ENCODE assay signal across 24 mouse cellular contexts in the genomic region with DNA sequence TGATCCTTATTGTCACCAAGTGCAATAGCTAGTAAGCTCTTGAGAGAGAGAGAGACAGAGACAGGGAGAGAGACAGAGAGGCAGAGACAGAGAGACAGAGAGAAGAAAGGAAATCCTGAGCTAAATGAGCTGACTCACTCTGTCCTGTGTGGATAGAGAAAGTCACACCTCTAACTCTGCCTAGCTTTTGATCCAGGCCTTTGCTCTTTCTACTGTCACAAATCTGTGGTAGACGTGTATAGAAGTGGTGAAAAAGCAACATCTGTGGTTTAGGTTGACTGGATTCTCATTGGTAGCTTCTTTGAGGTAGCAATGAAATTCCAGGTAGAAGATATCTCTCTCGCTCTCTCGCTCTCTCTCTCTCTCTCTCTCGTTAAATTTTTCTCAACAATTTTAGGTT.
DNase-seq lines count a peak whose midpoint lies in the region; ATAC-seq lines count a peak whose summit lies in the region.
"Had no signal": no experiment of that assay in that cellular context is flagged by ENCODE, and none has a peak within 500 bp of the region (broad histone marks: within the 10 kb centered on the region; RNA-seq: fewer than 3 reads in every experiment).

No protein-coding gene starts in this region.

- no peak overlapping the region for H3K4me2 ChIP-seq in midbrain, embryonic 11.5 days
- H3K4me2 ChIP-seq in midbrain, embryonic 13.5 days (replicated peaks): no peak overlapping the region
- no peak overlapping the region for H3K4me2 ChIP-seq in intestine, embryonic 16.5 days (ENCODE audit: low read depth, low read length)
- H3K4me2 ChIP-seq: embryonic facial prominence, embryonic 13.5 days; forebrain, embryonic 15.5 days had no signal

- H3K4me1 ChIP-seq in midbrain, embryonic 11.5 days (ENCODE audit: control insufficient read depth, insufficient read depth, low read length): peaks cover 7% of the 10 kb centered on the region
- H3K4me1 ChIP-seq in midbrain, embryonic 13.5 days (replicated peaks): peaks cover 17% of the 10 kb centered on the region
- peaks cover 46% of the 10 kb centered on the region for H3K4me1 ChIP-seq in intestine, embryonic 16.5 days (ENCODE audit: control insufficient read depth, insufficient read depth, low read length)
- H3K4me1 ChIP-seq: forebrain, embryonic 15.5 days had no signal

- no peak overlapping the region for H3K27ac ChIP-seq in midbrain, embryonic 11.5 days (ENCODE audit: low read depth, low read length)
- H3K27ac ChIP-seq in midbrain, embryonic 13.5 days: no peak overlapping the region
- peak overlapping the region; percentile 4; the same call in 1 of the 2 replicates for H3K27ac ChIP-seq in intestine, embryonic 16.5 days (ENCODE audit: low read length)
- H3K27ac ChIP-seq: embryonic facial prominence, embryonic 13.5 days; forebrain, embryonic 10.5 days; forebrain, embryonic 15.5 days; liver, embryonic 14.5 days had no signal

- H3K9ac ChIP-seq in midbrain, embryonic 11.5 days (ENCODE audit: low read length): no peak overlapping the region
- H3K9ac ChIP-seq in midbrain, embryonic 13.5 days (replicated peaks): no peak overlapping the region
- H3K9ac ChIP-seq in intestine, embryonic 16.5 days (ENCODE audit: low read depth, low read length): no peak overlapping the region
- H3K9ac ChIP-seq: embryonic facial prominence, embryonic 13.5 days; forebrain, embryonic 15.5 days; liver, embryonic 14.5 days had no signal

- H3K4me3 ChIP-seq in midbrain, embryonic 11.5 days (ENCODE audit: low read depth, low read length): no peak overlapping the region
- no peak overlapping the region for H3K4me3 ChIP-seq in midbrain, embryonic 13.5 days (replicated peaks)
- no peak overlapping the region for H3K4me3 ChIP-seq in intestine, embryonic 16.5 days (ENCODE audit: low read length)
- H3K4me3 ChIP-seq: embryonic facial prominence, embryonic 13.5 days; forebrain, embryonic 10.5 days; forebrain, embryonic 15.5 days had no signal

- no peaks in the 10 kb centered on the region for H3K9me3 ChIP-seq in midbrain, embryonic 11.5 days (ENCODE audit: control insufficient read depth, low read length)
- no peaks in the 10 kb centered on the region for H3K9me3 ChIP-seq in midbrain, embryonic 13.5 days
- no peaks in the 10 kb centered on the region for H3K9me3 ChIP-seq in intestine, embryonic 16.5 days (ENCODE audit: control insufficient read depth, low read length)
- H3K9me3 ChIP-seq: embryonic facial prominence, embryonic 13.5 days; forebrain, embryonic 10.5 days; forebrain, embryonic 15.5 days; G1E had no signal

- peak; percentile 61 for DNase-seq in midbrain, embryonic 11.5 days (ENCODE audit: low spot score, missing footprints)
- DNase-seq in T-cell, adult 2 months (ENCODE audit: low spot score): peak; percentile 47
- no peak for DNase-seq in yolk sac, embryonic 10.5 days (ENCODE audit: low spot score)
- DNase-seq in adrenal gland, postnatal 4 days (ENCODE audit: low spot score in 2 of 2): no peak
- DNase-seq in left cerebral cortex, adult 8-10 months (ENCODE audit: low spot score in 2 of 2): no peak
- DNase-seq: B cell, adult 2 months; cerebellum, adult 18-20 months; cerebellum, postnatal 10 days; gastrocnemius, postnatal 10 days; heart, postnatal 14 days; left cerebral cortex, postnatal 4 days; lung, adult 2 months; retina, postnatal 1 day; right cerebral cortex, postnatal 14 days; spleen, adult 18-20 months had no signal

- no peak for ATAC-seq in midbrain, embryonic 11.5 days (ENCODE audit: low FRiP score)
- ATAC-seq in midbrain, embryonic 13.5 days: no peak
- no peak for ATAC-seq in intestine, embryonic 16.5 days
- ATAC-seq: forebrain, embryonic 15.5 days; hindbrain, embryonic 16.5 days; midbrain, embryonic 16.5 days had no signal

- no peaks in the 10 kb centered on the region for H3K36me3 ChIP-seq in midbrain, embryonic 11.5 days (ENCODE audit: control insufficient read depth, insufficient read depth, low read length)
- no peaks in the 10 kb centered on the region for H3K36me3 ChIP-seq in midbrain, embryonic 13.5 days
- H3K36me3 ChIP-seq in intestine, embryonic 16.5 days (ENCODE audit: control insufficient read depth, insufficient read depth, low read length): no peaks in the 10 kb centered on the region
- H3K36me3 ChIP-seq: embryonic facial prominence, embryonic 13.5 days; forebrain, embryonic 15.5 days had no signal

- 89% methylated on average over 4 of the region's 4 CpGs for WGBS in midbrain, embryonic 11.5 days
- 93% methylated on average over 4 of the region's 4 CpGs for WGBS in midbrain, embryonic 13.5 days
- WGBS in intestine, embryonic 16.5 days: 91% methylated on average over 4 of the region's 4 CpGs

- no peaks in the 10 kb centered on the region for H3K27me3 ChIP-seq in midbrain, embryonic 11.5 days (ENCODE audit: control insufficient read depth, insufficient read depth, low read length)
- no peaks in the 10 kb centered on the region for H3K27me3 ChIP-seq in midbrain, embryonic 13.5 days
- H3K27me3 ChIP-seq in intestine, embryonic 16.5 days (replicated peaks; ENCODE audit: control insufficient read depth, insufficient read depth, low read length): no peaks in the 10 kb centered on the region
- H3K27me3 ChIP-seq: embryonic facial prominence, embryonic 13.5 days; forebrain, embryonic 15.5 days had no signal

Comparison
In these comparisons a context has a peak if more than half of its experiments do, and no peak if none do; other contexts are left out.
1. DNase-seq: peak in midbrain, embryonic 11.5 days (single experiment) and T-cell, adult 2 months (single experiment); none in yolk sac, embryonic 10.5 days (single experiment), adrenal gland, postnatal 4 days (0 of 2) and left cerebral cortex, adult 8-10 months (0 of 2).